Mouse (Mus musculus) heart, embryonic 13.5 days (tissue): Measurements from ENCODE around the gene Exosc9. TPM values are rescaled to one million over a fixed set of nuclear protein-coding genes. Genes with fewer than 3 reads are reported as not detected.
A peak's percentile ranks its signal among the peaks of the same experiment; 100 is the strongest.

Experiments
- ATAC-seq: fragments of 200-750 bp; cut with Nextera tagmentation; 2 replicates; pipeline ENCODE4 v1.8.0; 2017; ENCODE audit warnings: moderate TSS enrichment; ENCODE audit not compliant: insufficient number of reproducible peaks, low FRiP score, low TSS enrichment; ENCODE audit errors: extremely low read depth
- H3K27ac ChIP-seq: fragments of 300-500 bp; sonication (generic); replicated peaks from 2 replicates; pipeline ENCODE4 v1.5.1; 2015; ENCODE audit warnings: moderate library complexity, mild to moderate bottlenecking, inconsistent platforms
- H3K27me3 ChIP-seq: fragments of 300-500 bp; sonication (generic); replicated peaks from 2 replicates; pipeline ENCODE4 v1.6.1; 2015; ENCODE audit warnings: mild to moderate bottlenecking, inconsistent platforms
- H3K36me3 ChIP-seq: fragments of 300-500 bp; sonication (generic); 2 replicates; pipeline ENCODE4 v1.6.1; 2015; ENCODE audit warnings: mild to moderate bottlenecking, inconsistent platforms
- H3K4me1 ChIP-seq: fragments of 300-500 bp; sonication (generic); 2 replicates; pipeline ENCODE4 v1.6.1; 2015; ENCODE audit warnings: inconsistent platforms
- H3K4me2 ChIP-seq: fragments of 300-500 bp; sonication (generic); 2 replicates; pipeline ENCODE4 v1.6.1; 2015; ENCODE audit warnings: inconsistent platforms, mild to moderate bottlenecking, moderate library complexity
- H3K4me3 ChIP-seq: fragments of 300-500 bp; sonication (generic); 2 replicates; pipeline ENCODE4 v1.5.1; 2015; ENCODE audit warnings: moderate library complexity, mild to moderate bottlenecking, inconsistent platforms
- H3K9ac ChIP-seq: fragments of 300-500 bp; sonication (generic); 2 replicates; pipeline ENCODE4 v1.6.1; 2015; ENCODE audit warnings: inconsistent platforms, mild to moderate bottlenecking, moderate library complexity
- H3K9me3 ChIP-seq: fragments of 300-500 bp; sonication (generic); 2 replicates; pipeline ENCODE4 v1.6.1; 2016; ENCODE audit warnings: inconsistent platforms
- WGBS: fragments of 180-500 bp; shearing (Covaris S2); methylation state at CpG from one replicate; pipeline ENCODE4 v1.1.7; 2015; ENCODE audit warnings: mixed read lengths; 5-methylcytosine and 5-hydroxymethylcytosine counted together
- polyA plus RNA-seq: library from polyadenylated mRNA; unstranded; fragments of >200 nt; fragmentation: Nextera tagmentation; extraction: Ambion mirVana; gene quantifications from 2 replicates; pipeline ENCODE4 v1.2.1, GENCODE M21; 2015

Exosc9 gene
- polyA plus RNA-seq, result 51.5 and 58.6 TPM in 2 replicates

GRCm38 (mm10) chr3:36552406-36553047 lies at the start of gene Exosc9:
Gene Exosc9, plus strand, starts transcription at chr3:36552606.
- Histone ChIP-seq H3K27me3 (no peaks in the 10 kb centered on the region; the same call in 1 of the 2 replicates), H3K27ac (peak within 1 kb of the TSS; percentile 33; the same call in 1 of the 2 replicates), H3K4me1 (peaks cover 14% of the 10 kb centered on the region), H3K9me3 (no peaks in the 10 kb centered on the region), H3K4me2 (peak within 1 kb of the TSS; percentile 92), H3K36me3 (peaks cover 38% of the 10 kb centered on the region), H3K4me3 (peak within 1 kb of the TSS; percentile 68), H3K9ac (peak within 1 kb of the TSS; percentile 86)
- ATAC-seq, result peak; percentile 85
- WGBS, result under 1% methylated on average over 39 of the region's 39 CpGs

GRCm38 (mm10) chr3:36505306-36505705 lies 47.1 kb upstream of the Exosc9 start:
- Histone ChIP-seq H3K36me3 (no peaks in the 10 kb centered on the region), H3K27ac (no peak overlapping the region), H3K4me2 (no peak overlapping the region), H3K9me3 (no peaks in the 10 kb centered on the region), H3K27me3 (no peaks in the 10 kb centered on the region), H3K9ac (no peak overlapping the region), H3K4me1 (no peaks in the 10 kb centered on the region), H3K4me3 (no peak overlapping the region)
- 76% methylated on average over 8 of the region's 8 CpGs for WGBS
- ATAC-seq, result no peak

- no peaks in the 10 kb centered on the region for H3K9me3 ChIP-seq
- no peak overlapping the region for H3K4me3 ChIP-seq
- no peak for ATAC-seq
- H3K27ac ChIP-seq, result no peak overlapping the region
- 61% methylated on average over 10 of the region's 10 CpGs for WGBS
- H3K4me1 ChIP-seq, result no peaks in the 10 kb centered on the region
- no peak overlapping the region for H3K9ac ChIP-seq
- H3K36me3 ChIP-seq, result no peaks in the 10 kb centered on the region
- H3K4me2 ChIP-seq, result no peak overlapping the region
- H3K27me3 ChIP-seq, result no peaks in the 10 kb centered on the region
These were observed 46.3 kb upstream of the Exosc9 start for GRCm38 (mm10) chr3:36505809-36506735.

GRCm38 (mm10) chr3:36511491-36511890 lies 40.9 kb upstream of the Exosc9 start:
- Histone ChIP-seq H3K4me2 (no peak overlapping the region), H3K9me3 (no peaks in the 10 kb centered on the region), H3K27me3 (peaks cover 3% of the 10 kb centered on the region; the same call in 1 of the 2 replicates), H3K4me3 (no peak overlapping the region), H3K9ac (no peak overlapping the region), H3K4me1 (no peaks in the 10 kb centered on the region), H3K36me3 (no peaks in the 10 kb centered on the region), H3K27ac (no peak overlapping the region)
- WGBS, result 70% methylated on average over 6 of the region's 6 CpGs
- ATAC-seq, result no peak

GRCm38 (mm10) chr3:36516196-36516595 lies 36.2 kb upstream of the Exosc9 start:
- Histone ChIP-seq H3K4me3 (no peak overlapping the region), H3K4me1 (peaks cover 9% of the 10 kb centered on the region; the same call in 1 of the 2 replicates), H3K4me2 (no peak overlapping the region), H3K27ac (no peak overlapping the region), H3K9me3 (no peaks in the 10 kb centered on the region), H3K9ac (no peak overlapping the region), H3K36me3 (no peaks in the 10 kb centered on the region), H3K27me3 (peaks cover 32% of the 10 kb centered on the region)
- WGBS, result 75% methylated on average over 9 of the region's 9 CpGs
- ATAC-seq, result no peak

GRCm38 (mm10) chr3:36521073-36522060 lies 31.0 kb upstream of the Exosc9 start, which contains the start of gene Gm11549:
Gene Gm11549, minus strand, starts transcription at chr3:36521813.
- 2% methylated on average over 51 of the region's 51 CpGs for WGBS
- no peak for ATAC-seq

GRCm38 (mm10) chr3:36522137-36522536 lies 30.3 kb upstream of the Exosc9 start:
- H3K27ac ChIP-seq, result no peak overlapping the region
- 23% methylated on average over 4 of the region's 4 CpGs for WGBS
- no peak overlapping the region for H3K4me3 ChIP-seq
- no peaks in the 10 kb centered on the region for H3K9me3 ChIP-seq
- H3K4me1 ChIP-seq, result peaks cover 19% of the 10 kb centered on the region; the same call in 1 of the 2 replicates
- H3K27me3 ChIP-seq, result peaks cover 44% of the 10 kb centered on the region
- H3K36me3 ChIP-seq, result no peaks in the 10 kb centered on the region
- ATAC-seq, result no peak
- no peak overlapping the region for H3K9ac ChIP-seq
- peak overlapping the region; percentile 83 for H3K4me2 ChIP-seq

More at GRCm38 (mm10) chr3:36521073-36522060, 31.0 kb upstream of the Exosc9 start, which contains the start of gene Gm11549:
- no peaks in the 10 kb centered on the region for H3K36me3 ChIP-seq
- H3K4me1 ChIP-seq, result peaks cover 19% of the 10 kb centered on the region; the same call in 1 of the 2 replicates
- peak within 1 kb of the TSS; percentile 63 for H3K4me3 ChIP-seq
- no peak within 1 kb of the TSS for H3K27ac ChIP-seq
- H3K9me3 ChIP-seq, result no peaks in the 10 kb centered on the region
- peak within 1 kb of the TSS; percentile 80 for H3K9ac ChIP-seq
- peaks cover 44% of the 10 kb centered on the region for H3K27me3 ChIP-seq
- peak within 1 kb of the TSS; percentile 83 for H3K4me2 ChIP-seq

GRCm38 (mm10) chr3:36524466-36524865 lies 27.9 kb upstream of the Exosc9 start:
- H3K9me3 ChIP-seq, result no peaks in the 10 kb centered on the region
- WGBS, result 46% methylated on average over 3 of the region's 3 CpGs
- peaks cover 33% of the 10 kb centered on the region for H3K27me3 ChIP-seq
- H3K27ac ChIP-seq, result no peak overlapping the region
- no peaks in the 10 kb centered on the region for H3K36me3 ChIP-seq
- H3K4me1 ChIP-seq, result peaks cover 19% of the 10 kb centered on the region; the same call in 1 of the 2 replicates
- no peak for ATAC-seq
- H3K4me3 ChIP-seq, result no peak overlapping the region
- no peak overlapping the region for H3K4me2 ChIP-seq
- no peak overlapping the region for H3K9ac ChIP-seq

GRCm38 (mm10) chr3:36530345-36530744 lies 22.1 kb upstream of the Exosc9 start:
- H3K36me3 ChIP-seq, result no peaks in the 10 kb centered on the region
- 39% methylated on average over 6 of the region's 6 CpGs for WGBS
- peak overlapping the region; percentile 73; the same call in 1 of the 2 replicates for H3K4me2 ChIP-seq
- no peak overlapping the region for H3K4me3 ChIP-seq
- peak; percentile 54; the same call in 1 of the 2 replicates for ATAC-seq
- H3K27ac ChIP-seq, result peak overlapping the region; percentile 73
- H3K9ac ChIP-seq, result no peak overlapping the region
- no peaks in the 10 kb centered on the region for H3K9me3 ChIP-seq
- H3K27me3 ChIP-seq, result 0 out of 2 replicates have a peak, but pooled peaks cover 11% of the 10 kb centered on the region
- peaks cover 38% of the 10 kb centered on the region for H3K4me1 ChIP-seq

- 32% methylated on average over 5 of the region's 5 CpGs for WGBS
- H3K27ac ChIP-seq, result peak overlapping the region; percentile 73
- H3K36me3 ChIP-seq, result no peaks in the 10 kb centered on the region
- no peaks in the 10 kb centered on the region for H3K9me3 ChIP-seq
- H3K4me1 ChIP-seq, result peaks cover 38% of the 10 kb centered on the region
- no peak for ATAC-seq
- H3K4me3 ChIP-seq, result no peak overlapping the region
- H3K27me3 ChIP-seq, result 0 out of 2 replicates have a peak, but pooled peaks cover 11% of the 10 kb centered on the region
- H3K4me2 ChIP-seq, result peak overlapping the region; percentile 73
- H3K9ac ChIP-seq, result no peak overlapping the region
These were observed 21.6 kb upstream of the Exosc9 start for GRCm38 (mm10) chr3:36530781-36531180.
